Mouse (Mus musculus) cerebellum, postnatal 25 days (tissue): ENCODE data around the gene Rab31.
"Not testable (repeated sequence)": the region's sequence is repeated elsewhere in the genome, so short reads cannot be mapped to it uniquely, and the experiment has no call there.

Experiments
- DNase-seq, 2 experiments: peaks; one replicate each; pipeline ENCODE4 v3.0.0; 2021; ENCODE audit warnings: mixed read lengths in 2 of 2

Rab31 gene

DNA sequence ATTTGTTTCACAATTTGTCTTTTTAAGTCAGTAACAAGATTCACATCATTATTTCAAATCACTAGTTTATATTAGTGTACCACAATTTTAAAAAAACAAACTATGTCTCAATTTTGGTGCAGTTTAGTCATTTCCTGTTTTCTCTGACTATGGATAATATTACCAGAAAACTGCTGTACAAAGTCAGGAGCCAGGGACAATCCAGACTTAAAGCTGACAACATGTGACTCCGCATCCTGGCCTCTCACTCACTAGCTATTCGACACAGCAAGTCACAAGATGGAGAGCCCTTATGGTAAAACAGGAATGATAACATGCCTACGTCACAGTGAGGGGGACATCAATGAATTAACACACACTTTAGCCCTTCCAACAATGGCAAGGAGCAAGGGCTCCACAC is 109.9 kb downstream of the Rab31 start:
- DNase-seq = no peak

DNA sequence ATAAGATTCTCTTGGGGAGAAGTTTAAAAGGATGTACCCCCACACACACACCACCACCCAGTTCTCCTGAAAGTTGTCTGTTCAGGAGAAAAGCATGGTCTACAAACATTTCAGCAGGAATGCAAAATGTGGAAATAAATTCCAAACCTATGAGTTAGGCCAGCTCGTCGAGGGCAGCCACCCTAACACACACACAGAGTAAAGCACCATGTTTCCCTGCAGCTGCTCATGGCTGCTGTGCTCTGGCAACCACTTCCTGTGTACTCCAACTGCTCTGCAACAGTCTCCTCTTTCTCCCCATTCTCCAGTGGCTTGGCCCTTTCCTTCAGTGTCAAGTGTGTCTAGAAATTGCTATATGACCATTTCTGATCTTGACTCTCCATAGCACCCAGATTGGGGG is 114.1 kb downstream of the Rab31 start:
- DNase-seq = no peak

DNA sequence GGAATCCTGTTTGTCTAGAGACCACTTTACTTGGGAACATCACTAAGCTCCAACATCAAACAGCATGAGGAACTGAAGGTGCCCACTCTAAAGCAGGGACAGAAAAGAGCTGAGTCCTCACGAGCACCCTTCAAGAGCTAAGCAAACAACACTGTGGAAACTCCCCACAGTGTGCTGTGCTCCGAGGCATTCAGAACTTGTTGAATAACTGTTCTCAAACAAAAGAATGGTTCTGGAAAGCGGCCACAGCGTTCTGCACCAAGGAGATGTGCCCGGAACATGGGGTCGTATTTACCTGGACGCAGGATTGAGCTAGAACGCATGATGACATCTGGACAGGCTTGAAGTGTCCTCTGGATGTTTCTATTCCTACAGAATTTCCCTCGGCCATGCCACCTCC is 114.6 kb downstream of the Rab31 start:
- DNase-seq = no peak

DNA sequence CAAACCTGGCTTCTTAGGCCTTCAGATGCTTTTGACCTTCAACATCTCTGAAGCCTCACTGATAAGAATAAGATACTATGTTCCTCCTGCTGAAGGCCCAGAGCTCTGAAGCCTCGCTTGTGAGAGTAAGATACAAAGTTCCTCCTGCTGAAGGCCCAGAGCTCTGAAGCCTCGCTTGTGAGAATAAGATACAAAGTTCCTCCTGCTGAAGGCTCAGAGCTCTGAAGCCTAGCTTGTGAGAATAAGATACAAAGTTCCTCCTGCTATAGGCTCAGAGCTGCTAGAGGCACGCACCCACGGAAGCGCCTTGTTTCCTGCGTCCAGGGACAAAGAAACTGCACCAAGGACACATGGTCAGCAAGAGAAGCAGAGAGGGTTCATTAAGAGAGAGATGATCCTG is 115.8 kb downstream of the Rab31 start:
- DNase-seq = no peak

DNA sequence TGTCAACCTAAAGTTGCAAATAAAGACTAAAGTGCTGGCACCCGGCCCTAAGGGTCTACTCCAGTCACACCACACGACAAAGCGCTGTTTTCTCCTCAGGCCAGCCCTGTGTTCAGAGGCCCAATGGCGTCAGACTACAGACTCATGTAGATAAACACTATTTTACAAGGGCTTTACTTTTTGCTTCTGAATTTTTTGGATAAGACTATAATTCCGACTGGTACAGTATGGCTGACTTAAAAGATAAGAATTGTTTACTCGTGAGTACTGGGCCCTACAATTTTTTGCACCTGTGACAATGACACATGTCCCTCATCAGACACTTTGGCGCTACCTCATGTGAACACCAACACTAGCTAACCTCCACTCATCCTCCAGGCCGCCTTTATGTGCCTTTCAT is 116.5 kb downstream of the Rab31 start:
- DNase-seq = no peak

GRCm38 (mm10) chr17:65655608-65656007 is 116.9 kb downstream of the Rab31 start:
- no peak for DNase-seq

DNA sequence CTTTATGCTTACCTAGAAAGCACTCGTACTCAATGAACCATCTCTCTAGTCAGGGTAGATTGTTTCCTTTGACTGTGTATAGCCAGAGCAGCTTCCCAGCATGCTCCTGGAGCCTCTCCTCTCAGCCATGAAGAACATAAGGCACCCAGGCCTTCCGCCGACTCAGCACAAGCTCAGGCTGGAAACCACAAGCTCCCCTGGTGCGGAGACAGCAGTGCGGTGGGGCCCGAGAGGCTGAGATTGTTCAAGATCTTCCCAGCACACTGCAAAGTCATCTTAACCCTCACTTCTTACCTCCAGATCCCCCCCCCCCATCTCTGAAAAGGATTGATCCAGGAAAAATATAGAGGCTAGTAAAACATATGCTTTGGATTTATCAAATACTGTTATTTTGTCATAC is 122.0 kb downstream of the Rab31 start:
- DNase-seq = peak in 1 of 2 experiments; percentile 21

DNA sequence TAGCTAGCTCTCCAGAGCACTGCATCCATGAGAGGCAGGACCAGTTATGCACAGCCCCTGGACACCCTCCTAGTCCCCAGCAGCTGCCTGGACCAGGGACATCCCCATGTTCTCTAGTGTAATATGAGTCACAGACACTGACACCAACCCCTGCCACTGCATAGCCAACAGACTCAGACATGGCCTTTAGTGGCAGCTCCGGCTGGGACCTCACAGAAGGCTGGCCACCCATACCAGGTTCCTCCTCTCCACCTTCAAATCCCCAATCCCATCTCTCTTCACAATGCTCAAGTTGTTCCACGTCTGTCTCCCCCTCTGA is 123.4 kb downstream of the Rab31 start:
- DNase-seq = no peak

DNA sequence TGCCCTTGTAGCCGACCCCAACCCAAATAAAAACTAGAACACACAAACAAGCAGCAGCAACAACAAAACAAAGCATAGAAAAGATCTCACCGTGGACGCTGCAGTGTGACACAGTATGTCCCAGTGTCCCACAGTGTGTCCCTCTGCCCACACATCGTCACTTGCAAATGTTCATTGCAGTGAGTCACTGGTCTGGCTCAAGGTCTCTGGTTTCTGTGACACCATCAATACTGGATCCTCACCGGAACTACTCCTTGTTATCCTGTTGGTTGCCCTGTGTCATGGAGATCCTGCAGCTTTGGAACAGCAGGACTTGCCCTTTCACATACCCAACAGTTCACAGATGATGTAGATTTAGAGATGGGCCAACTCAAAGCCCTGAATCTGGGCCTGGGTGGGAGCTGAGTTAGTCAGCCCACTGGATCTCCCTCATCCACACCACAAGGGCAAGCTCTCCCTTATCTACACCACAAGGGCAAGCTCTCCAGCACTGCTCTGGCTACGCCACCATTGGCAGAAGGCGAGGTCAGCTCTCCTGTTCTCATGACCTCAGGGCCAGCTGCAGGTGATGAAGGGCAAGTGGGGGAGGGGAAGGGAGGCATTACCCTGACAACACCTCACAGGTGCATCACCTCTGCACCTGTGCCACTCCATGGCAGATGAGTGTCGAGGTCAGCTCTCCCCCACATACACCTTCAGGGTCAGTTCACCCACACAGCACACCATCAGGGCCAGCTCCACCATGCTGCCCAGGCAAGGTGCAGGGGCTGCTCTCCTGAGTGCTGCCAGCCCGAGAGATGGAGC is 124.0 kb downstream of the Rab31 start:
- DNase-seq = peak in 1 of 2 experiments; percentile 13

DNA sequence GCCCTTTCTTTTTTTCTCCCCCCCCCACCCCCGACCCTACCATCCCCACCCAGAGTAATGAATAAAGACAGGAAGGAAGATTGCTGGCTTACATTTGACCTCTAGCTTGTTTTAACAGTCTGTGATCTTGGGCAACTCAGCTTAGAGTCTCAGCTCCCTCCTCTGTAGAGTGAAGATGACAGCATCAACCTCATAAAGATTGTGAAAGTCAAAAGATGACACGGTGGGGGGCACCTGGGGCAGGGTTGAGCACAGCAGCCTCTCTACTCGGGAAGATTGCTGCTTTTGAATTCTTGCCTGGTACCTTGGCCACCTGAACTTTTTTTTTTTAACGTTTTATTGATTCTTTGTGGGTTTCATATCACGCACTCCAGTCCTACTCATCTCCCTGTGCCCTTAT is 124.6 kb downstream of the Rab31 start:
- DNase-seq = no peak

- no peak for DNase-seq
Observed at GRCm38 (mm10) chr17:65647226-65647625, 125.3 kb downstream of the Rab31 start.

GRCm38 (mm10) chr17:65643579-65643978 is 129.0 kb downstream of the Rab31 start:
- no peak for DNase-seq

DNA sequence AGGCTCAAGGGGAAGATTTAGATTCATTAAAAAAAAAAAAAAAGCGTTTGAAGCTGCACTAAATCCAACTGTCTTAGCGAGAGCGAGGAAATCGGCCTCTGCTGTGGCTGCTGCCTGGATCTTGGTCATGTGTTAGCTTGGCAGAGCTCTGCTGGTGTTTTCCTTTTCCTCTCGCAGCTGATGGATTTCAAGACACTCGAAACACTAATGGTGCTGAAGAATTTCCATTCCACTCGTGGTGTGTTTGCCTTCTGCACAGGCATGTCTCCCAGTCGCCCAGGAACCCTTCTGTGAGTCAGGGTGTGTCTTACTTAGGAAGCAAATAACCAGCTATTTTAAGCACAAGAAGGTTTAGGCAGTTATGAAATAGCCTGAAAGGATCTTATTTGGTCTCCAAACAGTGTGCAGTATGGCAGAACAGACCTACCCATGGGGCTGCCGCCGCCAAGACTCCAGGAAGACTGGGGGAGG is 129.5 kb downstream of the Rab31 start:
- DNase-seq = peak; percentile 35 to 47

GRCm38 (mm10) chr17:65642578-65642991 is 130.0 kb downstream of the Rab31 start:
- DNase-seq = peak; percentile 27 to 34

DNA sequence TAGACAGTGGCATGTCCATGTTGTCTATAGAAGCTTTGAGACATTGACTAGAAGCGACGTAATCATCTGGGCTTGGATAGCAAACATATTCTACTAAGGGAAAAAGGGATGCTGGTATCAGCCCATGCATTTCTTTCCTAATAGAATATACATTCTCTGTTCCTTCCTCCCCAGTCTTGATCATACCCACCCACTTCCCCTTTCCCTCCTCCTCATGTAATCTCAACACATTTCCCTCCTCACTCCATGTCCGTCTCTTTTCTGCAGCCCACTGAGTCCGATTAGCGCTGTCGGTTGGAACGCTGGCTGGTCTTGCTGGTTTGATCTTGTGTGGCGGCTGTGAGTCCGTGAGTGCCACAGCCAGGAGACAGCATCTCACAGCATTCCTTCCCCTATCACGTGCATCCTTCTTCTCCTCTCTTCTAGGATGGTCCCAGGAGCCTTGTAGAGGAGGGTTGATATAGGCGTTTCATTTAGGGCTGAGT is 130.8 kb downstream of the Rab31 start, which contains the start of gene Txndc2:
Gene Txndc2 (minus strand): TSS at position 435 of the 485 bp plus-strand sequence.
- no peak for DNase-seq

DNA sequence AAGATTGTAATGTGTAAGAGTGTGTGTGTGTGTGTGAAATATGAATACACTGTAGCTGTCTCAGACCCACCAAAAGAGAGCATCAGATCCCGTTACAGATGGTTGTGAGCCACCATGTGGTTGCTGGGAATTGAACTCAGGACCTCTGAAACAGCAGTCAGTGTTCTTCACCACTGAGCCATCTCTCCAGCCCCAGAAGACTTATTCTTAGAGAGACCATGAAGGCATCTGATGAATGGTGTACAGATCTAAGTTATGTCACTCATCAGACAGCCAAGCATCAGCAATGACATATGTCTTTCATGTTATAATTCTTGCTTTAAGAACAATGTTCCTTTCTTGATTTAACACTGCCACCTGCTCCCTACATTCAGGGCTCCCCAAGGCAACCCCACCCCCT is 133.4 kb downstream of the Rab31 start:
- DNase-seq = no peak

- no peak for DNase-seq
Observed at GRCm38 (mm10) chr17:65635715-65636360, 136.7 kb downstream of the Rab31 start.

GRCm38 (mm10) chr17:65629943-65630342 is 142.6 kb downstream of the Rab31 start:
- DNase-seq = no peak

- DNase-seq = not testable (repeated sequence)
Observed at GRCm38 (mm10) chr17:65628823-65629532, 143.6 kb downstream of the Rab31 start.

- DNase-seq = no peak
Observed at GRCm38 (mm10) chr17:65626301-65626700, 146.3 kb downstream of the Rab31 start.

DNA sequence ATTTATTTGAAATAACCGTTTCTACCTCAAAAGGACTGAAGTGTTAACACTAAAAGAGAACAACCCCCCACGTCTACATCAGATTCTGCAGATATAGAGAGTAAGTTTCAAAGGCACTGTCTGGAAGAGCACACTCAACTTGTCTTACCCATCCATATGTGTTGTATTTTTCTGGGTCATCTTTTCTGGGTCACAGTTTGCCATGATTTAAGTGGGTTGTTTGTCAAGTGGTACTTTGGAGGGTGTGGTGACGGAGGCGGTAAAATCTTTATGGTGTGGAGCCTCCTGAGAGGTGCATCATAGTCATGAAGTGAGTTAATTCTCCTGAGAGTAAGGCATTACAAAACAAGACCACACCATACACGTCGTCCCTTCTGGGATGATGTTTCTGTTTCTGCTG is 147.0 kb downstream of the Rab31 start:
- no peak for DNase-seq

- DNase-seq = no peak
Observed at GRCm38 (mm10) chr17:65623130-65623529, 149.4 kb downstream of the Rab31 start.

GRCm38 (mm10) chr17:65618431-65618830 is 154.1 kb downstream of the Rab31 start:
- DNase-seq = no peak

DNA sequence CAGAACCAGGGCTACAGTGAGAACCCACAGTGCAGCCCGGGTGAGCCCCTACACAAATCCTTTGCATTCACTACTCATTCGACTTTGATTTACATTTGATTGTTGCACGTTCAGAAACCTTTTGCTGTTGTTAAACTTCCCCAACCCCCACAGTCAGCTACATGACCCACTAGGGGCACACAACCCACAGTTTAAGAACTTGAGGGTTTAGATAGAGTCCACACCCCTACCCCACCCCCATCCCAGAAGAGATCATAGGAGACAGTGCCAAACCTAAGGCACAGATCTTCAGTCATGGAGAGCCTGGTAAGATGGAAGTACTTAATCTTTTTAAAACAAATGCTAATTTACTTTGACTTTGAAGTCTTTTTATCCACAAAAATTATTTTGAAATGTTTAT is 156.9 kb downstream of the Rab31 start:
- DNase-seq = no peak
